Mouse (Mus musculus): ENCODE results near the gene Nck2.
"Not testable (repeated sequence)": the region's sequence is repeated elsewhere in the genome, so short reads cannot be mapped to it uniquely, and the experiment has no call there.

Gene Nck2

GRCm38 (mm10) chr1:43501920-43502791, 57.8 kb downstream of the Nck2 start:
- DNase-seq (ENCODE audit: low read depth), result no peak

DNA sequence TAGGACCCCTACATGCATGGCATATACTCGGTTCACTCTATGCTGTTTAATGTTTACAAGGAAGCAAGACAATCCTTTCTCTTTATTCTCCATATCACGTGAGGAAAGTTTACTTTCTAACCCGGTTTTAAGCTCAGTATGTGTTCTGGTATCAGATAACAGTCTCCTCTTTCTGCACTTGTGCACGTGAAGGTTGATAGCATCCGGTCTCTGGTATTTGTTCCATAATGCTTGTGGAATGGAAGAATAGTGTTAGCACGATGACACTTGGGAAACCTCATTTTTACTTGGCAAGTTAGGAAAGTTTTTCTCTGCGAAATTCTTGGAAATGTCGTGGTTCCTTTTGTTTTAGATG, 58.4 kb downstream of the Nck2 start:
- DNase-seq (ENCODE audit: low read depth), result peak; percentile 30

DNA sequence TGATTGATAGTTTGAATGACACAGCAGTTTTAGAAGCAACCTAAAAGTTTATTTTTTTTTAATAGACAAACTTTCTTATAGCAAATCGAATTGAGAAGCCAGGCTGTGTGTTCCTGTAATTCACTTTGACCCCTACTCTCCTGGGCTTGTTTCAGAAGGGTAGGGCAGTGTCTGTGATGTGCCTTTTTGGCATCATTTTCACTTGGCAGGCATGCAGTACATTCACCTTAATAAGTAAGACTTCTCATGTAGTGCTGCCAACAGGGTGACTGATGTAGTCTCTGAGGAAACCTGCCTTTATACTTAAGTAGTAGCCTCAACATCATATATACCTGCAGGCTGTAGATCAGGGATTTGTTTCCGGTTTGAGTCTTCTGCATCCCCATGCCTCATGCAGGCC, 58.9 kb downstream of the Nck2 start:
- DNase-seq (ENCODE audit: low read depth), result no peak

- no peak for DNase-seq (ENCODE audit: low read depth)
These were observed 59.3 kb downstream of the Nck2 start for GRCm38 (mm10) chr1:43503676-43504075.

DNA sequence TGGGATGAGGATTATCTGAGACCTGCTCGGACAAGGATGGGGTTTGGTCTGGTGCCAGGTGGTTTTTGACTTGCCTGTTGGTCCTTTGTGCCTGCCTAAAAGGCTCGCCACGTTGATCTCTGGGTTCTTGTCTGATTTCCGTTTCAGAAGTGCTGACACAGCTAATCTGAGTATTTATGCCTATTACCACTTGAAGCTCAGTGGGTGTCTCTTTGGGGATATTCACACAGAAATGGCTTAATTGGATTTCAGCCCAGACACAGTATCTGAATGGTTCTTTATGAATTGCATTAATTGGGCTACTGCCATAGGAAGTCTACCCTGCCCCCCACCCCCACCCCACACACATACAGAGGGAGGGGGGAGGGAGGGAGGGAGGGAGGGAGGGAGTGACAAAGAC, 59.9 kb downstream of the Nck2 start:
- DNase-seq (ENCODE audit: low read depth), result no peak

- DNase-seq (ENCODE audit: low read depth), result peak; percentile 72
These were observed 62.3 kb downstream of the Nck2 start for GRCm38 (mm10) chr1:43506638-43507037.

DNA sequence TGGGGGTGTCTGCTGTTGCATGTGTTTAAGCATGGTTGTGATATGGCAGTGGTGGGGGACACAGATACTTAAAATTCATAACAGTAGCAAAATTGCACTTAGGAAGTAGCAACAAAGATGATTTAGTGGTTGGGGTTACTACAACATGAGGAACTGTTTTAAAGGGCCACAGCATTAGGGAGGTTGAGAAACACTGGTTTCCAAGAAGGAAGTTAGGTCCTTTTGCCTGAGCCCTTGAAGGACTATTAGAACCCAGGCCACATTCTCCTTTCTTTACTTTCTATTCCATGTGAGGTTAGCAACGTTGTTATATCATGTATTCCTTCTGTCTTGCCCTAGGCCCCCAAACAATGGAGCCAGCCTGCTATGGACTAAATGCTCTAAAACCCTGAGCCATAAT, 63.4 kb downstream of the Nck2 start:
- DNase-seq (ENCODE audit: low read depth), result peak; percentile 39

GRCm38 (mm10) chr1:43511256-43511655, 66.9 kb downstream of the Nck2 start:
- no peak for DNase-seq (ENCODE audit: low read depth)

DNA sequence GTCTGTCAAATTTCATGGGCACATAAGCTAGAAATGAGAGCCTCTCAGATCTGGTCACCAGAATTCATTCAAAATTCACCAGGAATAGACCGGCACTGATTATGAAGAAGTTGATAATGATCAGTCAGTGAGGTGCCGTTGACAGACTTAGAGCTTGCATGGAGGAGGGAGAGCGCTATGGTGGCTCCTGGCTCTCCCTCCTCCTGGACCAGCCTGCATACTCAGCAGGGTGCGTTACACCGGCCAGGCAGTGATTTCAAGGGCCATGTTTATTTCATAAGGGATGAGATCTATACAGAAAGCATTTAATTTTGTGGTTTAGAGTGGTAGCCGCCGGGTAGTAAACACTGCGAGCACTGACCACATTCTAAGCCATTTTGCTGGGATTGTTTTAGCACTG, 67.3 kb downstream of the Nck2 start:
- DNase-seq (ENCODE audit: low read depth), result no peak

DNA sequence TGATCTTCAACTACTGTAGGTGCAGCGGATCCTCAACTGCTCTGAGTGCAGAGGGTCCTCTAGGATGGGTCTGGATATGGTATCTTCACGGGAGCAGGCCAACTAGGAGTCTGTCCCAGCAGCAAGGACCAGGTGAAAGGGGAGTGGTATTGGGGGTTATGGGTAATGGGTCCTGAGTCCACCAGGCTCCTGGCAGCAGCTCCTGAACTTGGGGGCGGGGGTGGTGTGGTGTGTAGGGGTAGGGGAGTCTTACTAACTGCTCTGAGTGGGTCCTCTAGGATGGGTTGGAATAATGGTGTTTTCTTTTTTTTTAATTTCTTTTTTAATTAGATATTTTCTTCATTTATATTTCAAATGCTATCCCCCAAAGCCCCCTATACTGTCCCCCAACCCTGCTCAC, 73.0 kb downstream of the Nck2 start:
- no peak for DNase-seq (ENCODE audit: low read depth)

- DNase-seq (ENCODE audit: low read depth), result peak; percentile 65
These were observed 76.0 kb downstream of the Nck2 start for GRCm38 (mm10) chr1:43520216-43520988.

DNA sequence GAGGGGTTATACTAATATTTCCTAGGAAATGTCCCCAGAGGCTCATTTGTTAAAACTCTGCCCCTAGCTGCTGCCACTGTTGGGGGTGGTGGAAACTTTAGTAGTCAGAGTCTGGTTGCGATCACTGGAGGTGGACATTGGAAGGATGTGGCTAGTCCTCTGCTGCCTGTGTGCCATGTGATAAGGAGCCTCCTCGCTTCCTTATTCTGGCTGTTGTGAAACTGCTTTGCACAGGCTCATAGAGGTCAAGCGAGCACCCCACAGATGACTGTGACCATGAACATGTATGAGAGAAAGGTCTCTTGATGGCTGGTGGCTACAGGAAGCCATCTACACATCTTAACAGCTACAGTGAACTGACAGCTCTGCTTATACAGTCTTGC, 76.6 kb downstream of the Nck2 start:
- DNase-seq (ENCODE audit: low read depth), result peak; percentile 98

DNA sequence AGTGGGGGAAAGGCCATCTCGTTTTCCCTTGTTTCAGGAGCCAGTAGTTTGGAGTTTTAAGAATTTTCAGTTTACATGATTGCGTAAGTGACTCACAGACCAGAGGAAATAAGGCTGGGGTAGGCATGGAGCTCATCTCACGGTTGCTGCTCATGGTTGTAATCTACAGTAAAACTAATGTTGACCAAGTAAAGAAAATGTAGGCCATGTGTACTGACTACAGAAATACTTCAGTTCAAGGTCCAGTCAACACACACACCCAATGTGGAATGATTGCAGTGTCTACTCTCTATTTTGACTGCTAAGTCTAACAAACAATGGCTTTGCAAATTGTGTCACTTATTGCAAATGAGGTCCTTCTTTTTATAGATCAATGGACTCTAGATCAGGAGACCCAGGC, 77.1 kb downstream of the Nck2 start:
- peak; percentile 81 for DNase-seq (ENCODE audit: low read depth)

DNA sequence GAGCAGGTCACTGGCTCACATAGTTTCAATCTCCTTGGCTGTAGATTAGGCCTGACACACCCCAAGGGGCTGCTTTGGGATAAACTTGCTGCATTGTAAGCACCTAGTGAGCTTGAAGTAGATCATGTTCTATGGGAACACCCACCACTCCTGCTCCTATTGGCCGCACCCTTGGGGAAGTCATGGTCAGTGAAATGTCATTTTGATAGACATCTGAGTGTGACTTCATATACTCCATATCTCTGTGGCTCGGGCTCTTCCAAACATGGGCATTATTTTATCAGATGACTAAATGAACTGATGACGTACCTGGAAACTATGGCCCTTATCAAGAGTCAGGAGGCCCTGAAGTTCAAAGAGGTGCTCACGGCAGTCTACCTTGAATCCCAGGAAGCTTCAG, 77.6 kb downstream of the Nck2 start:
- DNase-seq (ENCODE audit: low read depth), result peak; percentile 70

DNA sequence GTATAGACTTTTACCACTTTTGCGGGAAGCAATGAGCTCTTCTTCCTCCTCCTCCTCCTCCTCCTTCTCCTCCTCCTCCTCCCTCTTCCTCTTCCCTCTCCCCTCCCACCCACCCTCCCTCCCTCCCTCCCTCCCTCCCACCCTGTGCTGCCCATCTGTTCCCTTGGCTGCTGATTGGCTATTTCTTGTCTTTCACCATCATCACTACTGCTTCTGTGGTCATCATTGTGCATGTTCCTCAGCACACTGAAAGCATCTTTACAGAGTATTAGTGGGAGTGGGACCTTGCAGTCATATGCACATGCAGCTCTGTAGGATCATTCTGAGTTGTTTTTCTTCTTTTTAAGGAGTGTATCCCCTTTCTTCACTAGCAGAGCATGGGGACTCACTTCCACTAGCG, 78.6 kb downstream of the Nck2 start:
- no peak for DNase-seq (ENCODE audit: low read depth)

DNA sequence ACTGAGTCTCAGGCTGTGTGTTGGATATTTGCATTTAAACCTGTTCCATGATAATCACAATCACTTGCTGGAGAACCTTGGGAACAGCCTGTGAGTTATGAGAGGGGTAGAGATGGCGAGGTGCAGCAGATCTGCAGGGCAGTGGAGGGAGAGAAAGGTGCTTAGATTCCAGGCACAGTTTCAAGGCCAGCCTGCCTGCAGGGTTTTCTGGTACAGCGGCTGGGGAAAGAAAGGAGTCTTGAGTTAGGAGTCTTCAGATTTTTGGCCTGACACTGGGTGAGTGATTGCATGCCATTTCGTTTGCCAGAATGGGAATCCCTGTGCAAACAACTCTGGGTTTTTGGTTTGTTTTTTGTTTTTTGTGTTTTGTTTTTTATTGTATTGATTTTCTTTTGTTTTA, 80.0 kb downstream of the Nck2 start:
- no peak for DNase-seq (ENCODE audit: low read depth)

- no peak for DNase-seq (ENCODE audit: low read depth)
These were observed 83.9 kb downstream of the Nck2 start for GRCm38 (mm10) chr1:43528275-43528674.

DNA sequence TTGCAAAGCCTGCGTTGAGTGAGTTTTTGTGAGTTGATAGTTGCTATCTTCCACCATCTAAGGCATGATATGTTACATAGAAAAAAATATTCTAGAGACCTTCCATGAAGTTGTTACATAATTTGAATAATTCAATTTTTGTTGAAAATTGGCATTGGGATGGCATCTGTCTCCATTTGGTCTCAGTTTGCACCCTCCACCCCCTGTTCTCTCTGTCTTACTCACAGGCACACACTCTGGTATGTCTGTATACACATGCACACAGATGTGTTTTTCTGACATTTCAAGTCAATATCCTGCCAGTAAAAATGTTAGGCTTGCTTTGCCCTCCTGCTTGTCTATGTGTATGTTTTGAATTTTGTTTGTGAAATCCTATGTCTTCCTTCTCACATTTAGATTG, 84.7 kb downstream of the Nck2 start:
- no peak for DNase-seq (ENCODE audit: low read depth)

DNA sequence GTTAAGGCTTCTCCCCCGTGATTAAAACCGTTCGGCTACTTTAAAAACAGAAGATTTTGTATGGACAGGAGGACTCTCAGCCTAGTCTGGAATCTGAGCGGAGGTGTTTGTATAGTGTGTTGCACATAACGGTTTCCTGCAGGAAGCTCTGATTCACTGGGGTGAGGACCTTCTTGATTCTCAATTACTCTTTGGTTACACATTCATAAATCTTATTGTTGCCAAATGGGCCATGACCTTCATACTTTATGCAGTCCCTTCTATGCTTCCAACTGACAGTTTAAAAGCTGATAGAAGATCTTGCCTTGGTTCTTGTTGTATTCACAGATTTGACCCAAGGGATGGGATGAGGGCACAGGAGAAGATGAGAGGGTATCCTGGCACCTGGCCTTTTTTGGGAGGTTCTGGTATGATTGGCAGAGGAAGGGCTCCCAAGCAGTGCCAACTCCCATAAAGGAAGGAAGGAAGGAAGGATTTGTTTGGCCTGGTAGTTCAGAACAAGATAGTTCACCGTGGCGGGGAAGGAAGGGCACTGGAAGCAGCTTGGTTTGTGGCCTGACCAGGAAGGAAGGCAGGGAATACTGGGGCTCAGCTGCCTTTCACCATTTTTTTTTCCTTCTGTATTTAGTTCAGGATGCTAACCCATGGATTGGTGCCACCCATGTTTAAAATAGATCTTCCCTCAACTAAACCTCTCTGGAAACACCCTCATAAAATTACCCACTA, 86.1 kb downstream of the Nck2 start:
- peak; percentile 78 for DNase-seq (ENCODE audit: low read depth)

DNA sequence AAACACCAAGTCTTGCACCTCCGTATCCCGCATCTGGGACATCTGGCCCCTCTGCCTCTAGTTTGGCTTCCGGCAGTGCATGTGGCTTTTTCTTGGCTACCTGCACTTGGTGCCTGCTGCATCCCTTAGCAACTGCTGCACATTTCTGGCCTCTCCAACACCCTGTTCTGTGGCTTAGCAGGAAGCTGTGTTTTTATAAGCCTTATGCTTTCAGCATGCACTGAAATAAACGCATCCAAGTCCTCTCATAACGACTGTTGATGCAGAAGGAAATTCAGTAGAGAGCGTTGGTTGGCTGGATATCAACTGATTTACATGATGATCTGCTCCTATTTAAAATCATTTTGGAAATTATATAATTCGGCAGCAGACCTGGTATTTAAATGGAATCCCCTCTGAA, 86.9 kb downstream of the Nck2 start:
- DNase-seq (ENCODE audit: low read depth), result no peak

- no peak for DNase-seq (ENCODE audit: low read depth)
These were observed 87.9 kb downstream of the Nck2 start for GRCm38 (mm10) chr1:43532279-43532678.

GRCm38 (mm10) chr1:43533497-43533896, 89.1 kb downstream of the Nck2 start:
- DNase-seq (ENCODE audit: low read depth), result not testable (repeated sequence)
